Mouse (Mus musculus): Measurements from ENCODE around the gene Letm1. TPM values are rescaled to one million over a fixed set of nuclear protein-coding genes. Genes with fewer than 3 reads are reported as not detected.

Gene Letm1
- polyA plus RNA-seq, 1 experiment from 2014 or later = 45.0 TPM

GRCm38 (mm10) chr5:33738341-33738740 is 44.3 kb downstream of the Letm1 start:
- no peak for ATAC-seq (ENCODE audit: insufficient number of reproducible peaks, insufficient read depth, low FRiP score, low read depth)
- H3K27ac ChIP-seq (replicated peaks in 1 of 2; ENCODE audit: control insufficient read depth in 1 of 2, insufficient read depth in 1 of 2, low read depth in 2 of 2, low read length in 2 of 2) = no peak overlapping the region

GRCm38 (mm10) chr5:33737903-33738321 is 44.7 kb downstream of the Letm1 start:
- Histone ChIP-seq H3K36me3 (ENCODE audit: control insufficient read depth, insufficient read depth, low read length) (peaks cover 24% of the 10 kb centered on the region), H3K4me3 (ENCODE audit: control insufficient read depth in 1 of 2, insufficient read depth in 1 of 2, low read depth in 1 of 2, low read length in 2 of 2) (no peak overlapping the region), H3K9ac (ENCODE audit: low read length) (no peak overlapping the region), H3K9me3 (ENCODE audit: control insufficient read depth, low read length) (no peaks in the 10 kb centered on the region), H3K4me1 (ENCODE audit: control insufficient read depth in 2 of 2, insufficient read depth in 2 of 2, low read length in 2 of 2) (peaks cover 0 to 2% of the 10 kb centered on the region in 2 experiments; a peak in 2 of 4 replicates), H3K27me3 (ENCODE audit: control insufficient read depth, insufficient read depth, low read length) (no peaks in the 10 kb centered on the region), H3K27ac (replicated peaks in 1 of 2; ENCODE audit: control insufficient read depth in 1 of 2, insufficient read depth in 1 of 2, low read depth in 2 of 2, low read length in 2 of 2) (no peak overlapping the region), H3K4me2 (ENCODE audit: low read length) (no peak overlapping the region)
- ATAC-seq (ENCODE audit: insufficient number of reproducible peaks, insufficient read depth, low FRiP score, low read depth) = no peak
- 18% methylated on average over 7 of the region's 7 CpGs for WGBS

More at GRCm38 (mm10) chr5:33738341-33738740, 44.3 kb downstream of the Letm1 start:
- H3K4me2 ChIP-seq (ENCODE audit: low read length) = no peak overlapping the region
- no peaks in the 10 kb centered on the region for H3K27me3 ChIP-seq (ENCODE audit: control insufficient read depth, insufficient read depth, low read length)
- H3K4me1 ChIP-seq (ENCODE audit: control insufficient read depth in 2 of 2, insufficient read depth in 2 of 2, low read length in 2 of 2) = peaks cover 0 to 6% of the 10 kb centered on the region in 2 experiments; a peak in 3 of 4 replicates
- peaks cover 28% of the 10 kb centered on the region for H3K36me3 ChIP-seq (ENCODE audit: control insufficient read depth, insufficient read depth, low read length)
- no peaks in the 10 kb centered on the region for H3K9me3 ChIP-seq (ENCODE audit: control insufficient read depth, low read length)
- H3K4me3 ChIP-seq (ENCODE audit: control insufficient read depth in 1 of 2, insufficient read depth in 1 of 2, low read depth in 1 of 2, low read length in 2 of 2) = no peak overlapping the region
- no peak overlapping the region for H3K9ac ChIP-seq (ENCODE audit: low read length)

- no peak overlapping the region for H3K9ac ChIP-seq (ENCODE audit: low read length)
- 79% methylated on average over 9 of the region's 9 CpGs for WGBS
- H3K27me3 ChIP-seq (ENCODE audit: control insufficient read depth, insufficient read depth, low read length) = no peaks in the 10 kb centered on the region
- no peak for ATAC-seq (ENCODE audit: insufficient number of reproducible peaks, insufficient read depth, low FRiP score, low read depth)
- H3K27ac ChIP-seq (replicated peaks in 1 of 2; ENCODE audit: control insufficient read depth in 1 of 2, insufficient read depth in 1 of 2, low read depth in 2 of 2, low read length in 2 of 2) = no peak overlapping the region
- no peaks in the 10 kb centered on the region for H3K4me1 ChIP-seq (ENCODE audit: control insufficient read depth in 2 of 2, insufficient read depth in 2 of 2, low read length in 2 of 2)
- H3K4me2 ChIP-seq (ENCODE audit: low read length) = no peak overlapping the region
- H3K4me3 ChIP-seq (ENCODE audit: control insufficient read depth in 1 of 2, insufficient read depth in 1 of 2, low read depth in 1 of 2, low read length in 2 of 2) = no peak overlapping the region
- no peaks in the 10 kb centered on the region for H3K9me3 ChIP-seq (ENCODE audit: control insufficient read depth, low read length)
- peaks cover 10% of the 10 kb centered on the region; the same call in 1 of the 2 replicates for H3K36me3 ChIP-seq (ENCODE audit: control insufficient read depth, insufficient read depth, low read length)
Observed at GRCm38 (mm10) chr5:33736230-33736629, 46.4 kb downstream of the Letm1 start.

GRCm38 (mm10) chr5:33735412-33736092 is 47.1 kb downstream of the Letm1 start:
- H3K9me3 ChIP-seq (ENCODE audit: control insufficient read depth, low read length) = no peaks in the 10 kb centered on the region
- 91% methylated on average over 16 of the region's 16 CpGs for WGBS
- no peak for ATAC-seq (ENCODE audit: insufficient number of reproducible peaks, insufficient read depth, low FRiP score, low read depth)
- H3K36me3 ChIP-seq (ENCODE audit: control insufficient read depth, insufficient read depth, low read length) = peaks cover 7% of the 10 kb centered on the region; the same call in 1 of the 2 replicates
- no peak overlapping the region for H3K27ac ChIP-seq (replicated peaks in 1 of 2; ENCODE audit: control insufficient read depth in 1 of 2, insufficient read depth in 1 of 2, low read depth in 2 of 2, low read length in 2 of 2)
- no peaks in the 10 kb centered on the region for H3K27me3 ChIP-seq (ENCODE audit: control insufficient read depth, insufficient read depth, low read length)
- H3K4me3 ChIP-seq (ENCODE audit: control insufficient read depth in 1 of 2, insufficient read depth in 1 of 2, low read depth in 1 of 2, low read length in 2 of 2) = no peak overlapping the region
- no peaks in the 10 kb centered on the region for H3K4me1 ChIP-seq (ENCODE audit: control insufficient read depth in 2 of 2, insufficient read depth in 2 of 2, low read length in 2 of 2)
- no peak overlapping the region for H3K4me2 ChIP-seq (ENCODE audit: low read length)
- no peak overlapping the region for H3K9ac ChIP-seq (ENCODE audit: low read length)

- Histone ChIP-seq H3K4me1 (ENCODE audit: control insufficient read depth in 2 of 2, insufficient read depth in 2 of 2, low read length in 2 of 2) (no peaks in the 10 kb centered on the region), H3K36me3 (ENCODE audit: control insufficient read depth, insufficient read depth, low read length) (peaks cover 3% of the 10 kb centered on the region; the same call in 1 of the 2 replicates), H3K4me2 (ENCODE audit: low read length) (no peak overlapping the region), H3K9ac (ENCODE audit: low read length) (no peak overlapping the region), H3K27me3 (ENCODE audit: control insufficient read depth, insufficient read depth, low read length) (no peaks in the 10 kb centered on the region), H3K4me3 (ENCODE audit: control insufficient read depth in 1 of 2, insufficient read depth in 1 of 2, low read depth in 1 of 2, low read length in 2 of 2) (no peak overlapping the region), H3K9me3 (ENCODE audit: control insufficient read depth, low read length) (no peaks in the 10 kb centered on the region), H3K27ac (replicated peaks in 1 of 2; ENCODE audit: control insufficient read depth in 1 of 2, insufficient read depth in 1 of 2, low read depth in 2 of 2, low read length in 2 of 2) (no peak overlapping the region)
- ATAC-seq (ENCODE audit: insufficient number of reproducible peaks, insufficient read depth, low FRiP score, low read depth) = no peak
- 92% methylated on average over 12 of the region's 12 CpGs for WGBS
Observed at GRCm38 (mm10) chr5:33733837-33734236, 48.8 kb downstream of the Letm1 start.

- Histone ChIP-seq H3K9me3 (ENCODE audit: control insufficient read depth, low read length) (no peaks in the 10 kb centered on the region), H3K27me3 (ENCODE audit: control insufficient read depth, insufficient read depth, low read length) (no peaks in the 10 kb centered on the region), H3K36me3 (ENCODE audit: control insufficient read depth, insufficient read depth, low read length) (peaks cover 3% of the 10 kb centered on the region; the same call in 1 of the 2 replicates), H3K9ac (ENCODE audit: low read length) (no peak overlapping the region), H3K4me3 (ENCODE audit: control insufficient read depth in 1 of 2, insufficient read depth in 1 of 2, low read depth in 1 of 2, low read length in 2 of 2) (no peak overlapping the region), H3K4me2 (ENCODE audit: low read length) (no peak overlapping the region), H3K4me1 (ENCODE audit: control insufficient read depth in 2 of 2, insufficient read depth in 2 of 2, low read length in 2 of 2) (no peaks in the 10 kb centered on the region), H3K27ac (replicated peaks in 1 of 2; ENCODE audit: control insufficient read depth in 1 of 2, insufficient read depth in 1 of 2, low read depth in 2 of 2, low read length in 2 of 2) (no peak overlapping the region)
- WGBS = 69% methylated on average over 21 of the region's 21 CpGs
- no peak for ATAC-seq (ENCODE audit: insufficient number of reproducible peaks, insufficient read depth, low FRiP score, low read depth)
Observed at GRCm38 (mm10) chr5:33731051-33731450, 51.6 kb downstream of the Letm1 start.

GRCm38 (mm10) chr5:33730516-33730915 is 52.1 kb downstream of the Letm1 start:
- Histone ChIP-seq H3K4me3 (ENCODE audit: control insufficient read depth in 1 of 2, insufficient read depth in 1 of 2, low read depth in 1 of 2, low read length in 2 of 2) (no peak overlapping the region), H3K36me3 (ENCODE audit: control insufficient read depth, insufficient read depth, low read length) (peaks cover 3% of the 10 kb centered on the region; the same call in 1 of the 2 replicates), H3K27me3 (ENCODE audit: control insufficient read depth, insufficient read depth, low read length) (no peaks in the 10 kb centered on the region), H3K9me3 (ENCODE audit: control insufficient read depth, low read length) (no peaks in the 10 kb centered on the region), H3K27ac (replicated peaks in 1 of 2; ENCODE audit: control insufficient read depth in 1 of 2, insufficient read depth in 1 of 2, low read depth in 2 of 2, low read length in 2 of 2) (no peak overlapping the region), H3K9ac (ENCODE audit: low read length) (no peak overlapping the region), H3K4me1 (ENCODE audit: control insufficient read depth in 2 of 2, insufficient read depth in 2 of 2, low read length in 2 of 2) (no peaks in the 10 kb centered on the region), H3K4me2 (ENCODE audit: low read length) (no peak overlapping the region)
- 63% methylated on average over 5 of the region's 5 CpGs for whole genome bisulfite sequencing
- ATAC-seq (ENCODE audit: insufficient number of reproducible peaks, insufficient read depth, low FRiP score, low read depth) = no peak

GRCm38 (mm10) chr5:33728841-33729240 is 53.8 kb downstream of the Letm1 start:
- Histone ChIP-seq H3K4me3 (ENCODE audit: control insufficient read depth in 1 of 2, insufficient read depth in 1 of 2, low read depth in 1 of 2, low read length in 2 of 2) (no peak overlapping the region), H3K36me3 (ENCODE audit: control insufficient read depth, insufficient read depth, low read length) (peaks cover 3% of the 10 kb centered on the region; the same call in 1 of the 2 replicates), H3K27ac (replicated peaks in 1 of 2; ENCODE audit: control insufficient read depth in 1 of 2, insufficient read depth in 1 of 2, low read depth in 2 of 2, low read length in 2 of 2) (no peak overlapping the region), H3K4me1 (ENCODE audit: control insufficient read depth in 2 of 2, insufficient read depth in 2 of 2, low read length in 2 of 2) (no peaks in the 10 kb centered on the region), H3K4me2 (ENCODE audit: low read length) (no peak overlapping the region), H3K9me3 (ENCODE audit: control insufficient read depth, low read length) (no peaks in the 10 kb centered on the region), H3K27me3 (ENCODE audit: control insufficient read depth, insufficient read depth, low read length) (peaks cover 9% of the 10 kb centered on the region), H3K9ac (ENCODE audit: low read length) (no peak overlapping the region)
- 83% methylated on average over 7 of the region's 7 CpGs for WGBS
- ATAC-seq (ENCODE audit: insufficient number of reproducible peaks, insufficient read depth, low FRiP score, low read depth) = no peak

Measured in heart, embryonic 14.5 days (tissue).